Mouse (Mus musculus) heart, postnatal 0 days (tissue): ENCODE results near the gene Tomm22. TPM values are rescaled to one million over a fixed set of nuclear protein-coding genes. Genes with fewer than 3 reads are reported as not detected.
"Not testable (repeated sequence)": the region's sequence is repeated elsewhere in the genome, so short reads cannot be mapped to it uniquely, and the experiment has no call there.

ENCODE experiments used
- ATAC-seq: fragments of 200-750 bp; cut with Nextera tagmentation; 2 replicates; pipeline ENCODE4 v1.8.0; 2017; ENCODE audit warnings: low read depth, moderate number of reproducible peaks, moderate library complexity; ENCODE audit not compliant: insufficient read depth
- DNase-seq: peaks from one replicate; pipeline ENCODE4 v3.0.0-alpha.2; 2016; ENCODE audit warnings: low spot score
- H3K27ac ChIP-seq: fragments of 300-500 bp; sonication (generic); 2 replicates; pipeline ENCODE4 v1.5.1; 2014; ENCODE audit warnings: low read depth, mild to moderate bottlenecking
- H3K27me3 ChIP-seq: fragments of 300-500 bp; sonication (generic); 2 replicates; pipeline ENCODE4 v1.6.1; 2014; ENCODE audit warnings: low read length, mixed read lengths; ENCODE audit not compliant: control insufficient read depth, insufficient read depth
- H3K36me3 ChIP-seq: fragments of 300-500 bp; sonication (generic); replicated peaks from 2 replicates; pipeline ENCODE4 v1.6.1; 2014; ENCODE audit warnings: low read length, mixed read lengths; ENCODE audit not compliant: control insufficient read depth, insufficient read depth
- H3K4me1 ChIP-seq: fragments of 300-500 bp; sonication (generic); 2 replicates; pipeline ENCODE4 v1.6.1; 2014; ENCODE audit warnings: antibody characterized with exemption; ENCODE audit not compliant: control insufficient read depth, insufficient read depth
- H3K4me2 ChIP-seq: fragments of 300-500 bp; sonication (generic); 2 replicates; pipeline ENCODE4 v1.6.1; 2014; ENCODE audit warnings: low read depth, mild to moderate bottlenecking, low read length, moderate library complexity
- H3K4me3 ChIP-seq: fragments of 300-500 bp; sonication (generic); 2 replicates; pipeline ENCODE4 v1.5.1; 2014; ENCODE audit warnings: low read depth, low read length
- H3K9ac ChIP-seq: fragments of 300-500 bp; sonication (generic); replicated peaks from 2 replicates; pipeline ENCODE4 v1.6.1; 2014; ENCODE audit warnings: low read depth, low read length, mixed read lengths
- H3K9me3 ChIP-seq: fragments of 300-500 bp; sonication (generic); replicated peaks from 2 replicates; pipeline ENCODE4 v1.6.1; 2016; ENCODE audit warnings: low read length; ENCODE audit not compliant: control insufficient read depth
- CTCF ChIP-seq: IDR thresholded peaks from 2 replicates; pipeline ENCODE4 v1.5.1; 2016; ENCODE audit warnings: antibody characterized with exemption, control low read depth, low read depth
- EP300 ChIP-seq: IDR thresholded peaks from 2 replicates; pipeline ENCODE4 v1.6.1; 2016; ENCODE audit warnings: antibody characterized with exemption, low read depth
- WGBS: fragments of 180-500 bp; shearing (Covaris S2); extraction: QIAGEN DNeasy Blood & Tissue Kit; methylation state at CpG from one replicate; pipeline ENCODE4 v1.1.7; 2014; 5-methylcytosine and 5-hydroxymethylcytosine counted together
- polyA plus RNA-seq: library from polyadenylated mRNA; unstranded; fragments of >200 nt; fragmentation: Nextera tagmentation; extraction: Ambion mirVana; gene quantifications from 2 replicates; pipeline ENCODE4 v1.2.1, GENCODE M21; 2015
- total RNA-seq: library from RNA; depleted of rRNA; stranded (reverse); fragments of >200 nt; gene quantifications from 2 replicates; pipeline ENCODE4 v1.2.3, GENCODE M21; 2014; ENCODE audit warnings: low replicate concordance

The Tomm22 gene
- total and polyA plus RNA-seq, 2 experiments from 2014 or later = 208 to 273 TPM

GRCm38 (mm10) chr15:79661852-79662251, 8.8 kb upstream of the Tomm22 start:
- peak; percentile 34; the same call in 1 of the 2 replicates for TF ChIP-seq CTCF
- no peak for TF ChIP-seq EP300
- Histone ChIP-seq H3K4me2 (no peak overlapping the region), H3K9ac (no peak overlapping the region), H3K9me3 (no peaks in the 10 kb centered on the region), H3K27ac (no peak overlapping the region), H3K4me1 (peaks cover 16% of the 10 kb centered on the region), H3K36me3 (peaks cover 17% of the 10 kb centered on the region; the same call in 1 of the 2 replicates), H3K4me3 (no peak overlapping the region), H3K27me3 (no peaks in the 10 kb centered on the region)
- ATAC-seq (no peak), DNase-seq (no peak)
- WGBS = 73% methylated on average over 4 of the region's 4 CpGs

GRCm38 (mm10) chr15:79664666-79665065, 6.0 kb upstream of the Tomm22 start:
- ATAC-seq (no peak), DNase-seq (no peak)
- WGBS = 87% methylated on average over 8 of the region's 8 CpGs
- no peaks in the 10 kb centered on the region for H3K27me3 ChIP-seq
- TF ChIP-seq CTCF = no peak
- no peak for TF ChIP-seq EP300
- no peaks in the 10 kb centered on the region for H3K9me3 ChIP-seq
- H3K4me3 ChIP-seq = no peak overlapping the region
- H3K4me2 ChIP-seq = no peak overlapping the region
- no peak overlapping the region for H3K27ac ChIP-seq
- H3K4me1 ChIP-seq = peaks cover 12% of the 10 kb centered on the region; the same call in 1 of the 2 replicates
- H3K9ac ChIP-seq = no peak overlapping the region
- H3K36me3 ChIP-seq = peaks cover 22% of the 10 kb centered on the region; the same call in 1 of the 2 replicates

GRCm38 (mm10) chr15:79669195-79669594, 1.5 kb upstream of the Tomm22 start:
- ATAC-seq (peak; percentile 36; the same call in 1 of the 2 replicates), DNase-seq (no peak)
- Histone ChIP-seq H3K9ac (no peak overlapping the region), H3K4me3 (no peak overlapping the region), H3K4me2 (no peak overlapping the region), H3K27me3 (no peaks in the 10 kb centered on the region), H3K9me3 (no peaks in the 10 kb centered on the region), H3K36me3 (peaks cover 32% of the 10 kb centered on the region), H3K4me1 (peaks cover 15% of the 10 kb centered on the region; the same call in 1 of the 2 replicates), H3K27ac (no peak overlapping the region)
- WGBS = 51% methylated on average over 10 of the region's 10 CpGs
- TF ChIP-seq EP300 = no peak
- TF ChIP-seq CTCF = peak; percentile 42

- H3K4me2 ChIP-seq = peak overlapping the region; percentile 78
- WGBS = 0% methylated on average over 20 of the region's 37 CpGs
- H3K9ac ChIP-seq = peak overlapping the region; percentile 82
- H3K36me3 ChIP-seq = peaks cover 42% of the 10 kb centered on the region
- peaks cover 14% of the 10 kb centered on the region; the same call in 1 of the 2 replicates for H3K4me1 ChIP-seq
- ATAC-seq (no peak), DNase-seq (no peak)
- TF ChIP-seq EP300 = no peak
- TF ChIP-seq CTCF = no peak
- no peaks in the 10 kb centered on the region for H3K9me3 ChIP-seq
- peak overlapping the region; percentile 9; the same call in 1 of the 2 replicates for H3K27ac ChIP-seq
- H3K4me3 ChIP-seq = peak overlapping the region; percentile 81
- no peaks in the 10 kb centered on the region for H3K27me3 ChIP-seq
Measured at GRCm38 (mm10) chr15:79670972-79671299, 275 bp downstream of the Tomm22 start.

- not testable (repeated sequence) for H3K9ac ChIP-seq
- 66% methylated on average over 11 of the region's 11 CpGs for WGBS
Measured at GRCm38 (mm10) chr15:79671828-79672348, 1.2 kb downstream of the Tomm22 start.

GRCm38 (mm10) chr15:79677936-79678335, 7.3 kb downstream of the Tomm22 start:
- H3K9ac ChIP-seq = no peak overlapping the region
- ATAC-seq = no peak
- DNase-seq = no peak
- TF ChIP-seq EP300 = no peak
- no peak for TF ChIP-seq CTCF
- H3K27ac ChIP-seq = no peak overlapping the region
- WGBS = 88% methylated on average over 2 of the region's 2 CpGs
- H3K9me3 ChIP-seq = no peaks in the 10 kb centered on the region
- H3K36me3 ChIP-seq = peaks cover 43% of the 10 kb centered on the region
- H3K4me3 ChIP-seq = no peak overlapping the region
- no peak overlapping the region for H3K4me2 ChIP-seq
- H3K4me1 ChIP-seq = peaks cover 16% of the 10 kb centered on the region
- H3K27me3 ChIP-seq = no peaks in the 10 kb centered on the region

More at GRCm38 (mm10) chr15:79671828-79672348, 1.2 kb downstream of the Tomm22 start:
- not testable (repeated sequence) for H3K27ac ChIP-seq, ATAC-seq, H3K27me3 ChIP-seq, H3K9me3 ChIP-seq, H3K4me1 ChIP-seq, DNase-seq
- peak overlapping the region; percentile 78 for H3K4me2 ChIP-seq
- peak overlapping the region; percentile 81; the same call in 1 of the 2 replicates for H3K4me3 ChIP-seq
- peaks cover 46% of the 10 kb centered on the region for H3K36me3 ChIP-seq
